Mouse (Mus musculus) kidney, adult 2 months (tissue): ENCODE data around the gene Rnf149. TPM values are rescaled to one million over a fixed set of nuclear protein-coding genes. Genes with fewer than 3 reads are reported as not detected.

ENCODE experiments used
- DNase-seq: peaks from one replicate; pipeline ENCODE4 v3.0.0; 2021
- H3K27ac ChIP-seq: fragments of 200-500 bp; 2 replicates; pipeline ENCODE4 v1.5.1; 2012; ENCODE audit warnings: low read depth, low read length, control low read depth, inconsistent platforms; ENCODE audit not compliant: insufficient read depth
- H3K27me3 ChIP-seq: fragments of 200-500 bp; replicated peaks from 2 replicates; pipeline ENCODE4 v1.6.1; 2012; ENCODE audit warnings: mild to moderate bottlenecking, moderate library complexity, low read length, inconsistent platforms; ENCODE audit not compliant: control insufficient read depth, insufficient read depth
- H3K36me3 ChIP-seq: fragments of 200-500 bp; 2 replicates; pipeline ENCODE4 v1.6.1; 2012; ENCODE audit warnings: mild to moderate bottlenecking, moderate library complexity, low read length, inconsistent platforms; ENCODE audit not compliant: control insufficient read depth, insufficient read depth
- H3K4me1 ChIP-seq: fragments of 200-500 bp; 2 replicates; pipeline ENCODE4 v1.6.1; 2011; ENCODE audit warnings: low read length; ENCODE audit not compliant: control insufficient read depth, insufficient read depth
- H3K4me3 ChIP-seq: fragments of 200-500 bp; 2 replicates; pipeline ENCODE4 v1.5.1; 2011; ENCODE audit warnings: mild to moderate bottlenecking, low read depth, low read length, control low read depth; ENCODE audit not compliant: insufficient read depth
- CTCF ChIP-seq: fragments of 200-500 bp; conservative IDR thresholded peaks from 2 replicates; pipeline ENCODE4 v1.5.1; 2011; ENCODE audit warnings: low read depth, mild to moderate bottlenecking, control low read depth, low read length, moderate library complexity, mixed read lengths; ENCODE audit not compliant: insufficient read depth, insufficient read length
- POLR2A ChIP-seq: fragments of 200-500 bp; IDR thresholded peaks from one replicate; pipeline ENCODE4 v1.6.1; 2011; ENCODE audit warnings: low read depth, low read length, control low read depth
- WGBS: fragments of 180-500 bp; shearing (Covaris S2); methylation state at CpG from one replicate; pipeline ENCODE4 v1.1.7; 2018; 5-methylcytosine and 5-hydroxymethylcytosine counted together
- polyA plus RNA-seq: library from polyadenylated mRNA; depleted of rRNA; stranded (reverse); fragments of >200 nt; gene quantifications from 2 replicates; pipeline ENCODE4 v1.2.3, GENCODE M21; 2012

Gene Rnf149
- polyA plus RNA-seq, 1 experiment, result 30.3 TPM

- DNase-seq, result no peak
- Histone ChIP-seq H3K4me1 (no peaks in the 10 kb centered on the region), H3K4me3 (no peak overlapping the region), H3K27ac (no peak overlapping the region), H3K36me3 (peaks cover 3% of the 10 kb centered on the region), H3K27me3 (no peaks in the 10 kb centered on the region)
- WGBS, result 54% methylated on average over 9 of the region's 9 CpGs
- TF ChIP-seq CTCF (no peak), POLR2A (no peak)
Measured at GRCm38 (mm10) chr1:39555556-39556415, 21.4 kb downstream of the Rnf149 start.

DNA sequence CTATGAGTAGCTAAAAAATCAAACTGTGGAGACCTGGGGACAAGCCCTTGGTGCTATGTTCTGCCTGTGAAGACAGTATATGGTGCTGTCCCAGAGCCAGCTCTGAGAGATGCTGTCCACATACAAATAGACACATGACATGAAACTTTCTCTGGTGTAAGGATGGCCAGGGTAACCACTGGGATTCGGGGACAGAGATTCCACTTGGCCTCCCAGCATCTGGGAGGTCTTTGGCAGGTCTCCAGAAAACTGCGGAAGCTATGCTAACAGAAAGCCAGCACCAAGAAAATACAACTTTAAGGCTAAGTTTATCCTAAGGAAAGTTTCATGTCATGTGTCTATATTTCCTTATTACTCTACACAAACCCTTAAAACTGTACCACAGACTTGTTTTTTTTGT lies 27.4 kb downstream of the Rnf149 start:
- 59% methylated on average over 2 of the region's 2 CpGs for WGBS
- Histone ChIP-seq H3K36me3 (peaks cover 4% of the 10 kb centered on the region), H3K4me1 (no peaks in the 10 kb centered on the region), H3K27me3 (no peaks in the 10 kb centered on the region), H3K27ac (no peak overlapping the region), H3K4me3 (no peak overlapping the region)
- TF ChIP-seq POLR2A (no peak), CTCF (no peak)
- DNase-seq, result peak; percentile 14

- H3K4me3 ChIP-seq, result no peak overlapping the region
- TF ChIP-seq CTCF (no peak), POLR2A (no peak)
- no peaks in the 10 kb centered on the region for H3K27me3 ChIP-seq
- no peak overlapping the region for H3K27ac ChIP-seq
- peak; percentile 22 for DNase-seq
- no peaks in the 10 kb centered on the region for H3K4me1 ChIP-seq
- WGBS, result 36% methylated on average over 2 of the region's 2 CpGs
- peaks cover 13% of the 10 kb centered on the region for H3K36me3 ChIP-seq
Measured at GRCm38 (mm10) chr1:39547238-39547637, 30.0 kb downstream of the Rnf149 start.

DNA sequence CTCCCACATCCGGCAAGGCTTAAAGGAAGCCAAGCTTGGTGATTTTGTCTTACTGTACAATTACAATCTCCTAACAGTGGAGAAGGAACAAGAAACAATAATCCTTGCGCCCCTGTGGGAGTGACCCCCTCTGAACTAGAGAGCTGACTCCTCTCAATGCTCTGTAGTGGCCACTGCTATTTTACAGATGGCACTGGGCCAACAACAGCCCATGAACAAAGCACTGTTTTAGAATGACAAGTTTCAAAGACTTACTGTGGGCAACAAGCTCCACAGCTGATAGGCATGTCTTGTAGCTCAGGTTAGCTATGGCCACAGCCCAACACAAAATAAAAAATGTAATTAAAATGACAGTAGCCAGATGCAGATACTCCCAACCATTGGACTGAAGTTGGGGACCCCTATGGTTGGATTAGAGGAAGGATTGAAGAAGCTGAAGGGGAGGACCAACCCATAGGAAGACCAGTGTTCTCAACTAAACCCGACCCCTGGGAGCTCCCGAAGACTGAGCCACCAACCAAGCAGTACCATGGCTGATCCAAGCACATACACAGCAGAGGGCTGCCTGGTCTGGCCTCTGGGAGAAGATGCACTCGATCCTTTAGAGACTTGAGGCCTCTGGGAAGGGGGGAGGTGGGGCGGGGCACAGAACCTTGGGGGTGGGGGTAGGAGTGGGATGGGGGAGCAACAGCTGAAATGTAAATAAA lies 30.9 kb downstream of the Rnf149 start:
- TF ChIP-seq CTCF, result no peak
- no peak for TF ChIP-seq POLR2A
- Histone ChIP-seq H3K4me3 (no peak overlapping the region), H3K27me3 (no peaks in the 10 kb centered on the region), H3K36me3 (peaks cover 13% of the 10 kb centered on the region), H3K4me1 (no peaks in the 10 kb centered on the region), H3K27ac (no peak overlapping the region)
- no peak for DNase-seq
- 86% methylated on average over 6 of the region's 6 CpGs for WGBS

- H3K27ac ChIP-seq, result no peak overlapping the region
- no peaks in the 10 kb centered on the region for H3K4me1 ChIP-seq
- 77% methylated on average over 7 of the region's 7 CpGs for WGBS
- H3K27me3 ChIP-seq, result no peaks in the 10 kb centered on the region
- DNase-seq, result peak; percentile 23
- TF ChIP-seq POLR2A (no peak), CTCF (no peak)
- no peak overlapping the region for H3K4me3 ChIP-seq
- H3K36me3 ChIP-seq, result peaks cover 15% of the 10 kb centered on the region
Measured at GRCm38 (mm10) chr1:39545589-39545988, 31.6 kb downstream of the Rnf149 start.

- no peak for DNase-seq
- H3K4me1 ChIP-seq, result peaks cover 3% of the 10 kb centered on the region; the same call in 1 of the 2 replicates
- no peak overlapping the region for H3K27ac ChIP-seq
- no peak overlapping the region for H3K4me3 ChIP-seq
- H3K27me3 ChIP-seq, result no peaks in the 10 kb centered on the region
- TF ChIP-seq POLR2A (no peak), CTCF (no peak)
- H3K36me3 ChIP-seq, result peaks cover 24% of the 10 kb centered on the region
Measured at GRCm38 (mm10) chr1:39540592-39540991, 36.6 kb downstream of the Rnf149 start.
